Mouse (Mus musculus) myocyte (in vitro differentiated cells): ENCODE results near the gene Gzme.
"Not testable (repeated sequence)": the region's sequence is repeated elsewhere in the genome, so short reads cannot be mapped to it uniquely, and the experiment has no call there.

ENCODE experiments used
- MYOD1 ChIP-seq, 3 experiments: IDR thresholded peaks; one replicate each; pipeline ENCODE4 v1.6.1; 2011; ENCODE audit warnings: control low read depth in 2 of 3, low read depth in 2 of 3, mild to moderate bottlenecking in 2 of 3, moderate library complexity in 1 of 3; ENCODE audit not compliant: insufficient read length in 2 of 3, control insufficient read depth in 1 of 3
- MYOG ChIP-seq, 3 experiments: IDR thresholded peaks; one replicate each; pipeline ENCODE4 v1.6.1; 2011; ENCODE audit warnings: control low read depth in 2 of 3, low read depth in 2 of 3, mild to moderate bottlenecking in 2 of 3; ENCODE audit not compliant: insufficient read length in 2 of 3, control insufficient read depth in 1 of 3, insufficient read depth in 1 of 3
- TCF12 ChIP-seq: IDR thresholded peaks from one replicate; pipeline ENCODE4 v1.6.1; 2011; ENCODE audit warnings: mild to moderate bottlenecking, control low read depth; ENCODE audit not compliant: poor library complexity, insufficient read depth, severe bottlenecking
- TCF3 ChIP-seq: IDR thresholded peaks from one replicate; pipeline ENCODE4 v1.6.1; 2011; ENCODE audit warnings: low read depth, control low read depth; ENCODE audit not compliant: insufficient read length

DNA sequence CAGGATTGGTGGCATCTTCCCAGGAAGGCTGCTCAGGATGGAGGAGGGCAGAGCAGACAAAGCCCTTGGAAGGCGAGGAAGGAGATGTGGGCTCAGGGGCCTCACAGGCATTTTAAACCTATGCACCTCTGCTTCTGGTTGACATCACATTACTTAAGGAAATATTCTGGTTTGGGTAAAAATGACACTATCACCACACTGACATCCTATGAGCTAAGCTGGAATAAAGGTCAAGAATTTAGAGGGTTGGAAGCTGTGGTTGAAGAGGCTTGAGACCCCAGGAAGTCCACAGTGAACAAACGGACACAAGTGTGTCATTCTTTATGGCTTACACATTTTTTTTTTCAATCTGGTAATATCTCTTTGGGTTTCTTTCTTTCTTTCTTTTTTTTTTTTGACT, 12.1 kb upstream of the Gzme start, which contains the start of gene Gzmd:
- TF ChIP-seq TCF12; MYOD1 (IDR thresholded peaks at IDR 0.05; ENCODE audit: control insufficient read depth in 1 of 3, insufficient read length in 2 of 3, low read depth in 2 of 3); MYOG (IDR thresholded peaks at IDR 0.05; ENCODE audit: control insufficient read depth in 1 of 3, insufficient read depth in 1 of 3, insufficient read length in 2 of 3, low read depth in 2 of 3); TCF3: not testable (repeated sequence)
